17 mouse cellular contexts compared by ENCODE assay signal in the genomic region with DNA sequence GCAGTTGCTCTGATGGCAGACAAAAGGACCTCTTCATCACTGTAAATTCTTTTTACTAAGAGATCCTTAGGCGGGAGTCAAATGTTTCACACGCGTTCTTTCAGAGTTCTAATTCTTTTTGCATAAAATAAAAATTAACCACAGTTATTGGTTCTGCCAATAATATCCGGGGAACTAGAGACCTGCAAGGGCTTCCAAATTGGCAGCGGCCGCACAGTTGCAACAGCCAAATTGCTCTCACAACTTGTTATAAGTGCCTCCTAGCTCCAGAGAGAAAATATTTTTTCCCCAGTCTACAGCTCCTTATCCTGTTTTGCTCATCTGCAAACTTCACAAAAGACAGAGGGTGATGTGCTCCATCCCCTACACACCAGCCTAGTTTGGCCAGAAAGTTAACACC. TPM values are rescaled to one million over a fixed set of nuclear protein-coding genes. Genes with fewer than 3 reads are reported as not detected.
A peak's percentile ranks its signal among the peaks of the same experiment; 100 is the strongest.
DNase-seq lines count a peak whose midpoint lies in the region; ATAC-seq and TF ChIP-seq lines count a peak whose summit lies in the region.
"Had no signal": no experiment of that assay in that cellular context is flagged by ENCODE, and none has a peak within 500 bp of the region (broad histone marks: within the 10 kb centered on the region; RNA-seq: fewer than 3 reads in every experiment).

No protein-coding gene starts in this region.

- H3K4me2 ChIP-seq in forebrain, postnatal 0 days (ENCODE audit: low read depth) = no peak overlapping the region
- no peak overlapping the region for H3K4me2 ChIP-seq in forebrain, embryonic 13.5 days
- no peak overlapping the region for H3K4me2 ChIP-seq in kidney, embryonic 14.5 days (replicated peaks; ENCODE audit: low read depth, low read length)
- H3K4me2 ChIP-seq in midbrain, postnatal 0 days (ENCODE audit: low read depth, low read length, poor library complexity, severe bottlenecking) = no peak overlapping the region
- no peak overlapping the region for H3K4me2 ChIP-seq in midbrain, embryonic 13.5 days (replicated peaks)
- H3K4me2 ChIP-seq in neural tube, embryonic 15.5 days = no peak overlapping the region
- H3K4me2 ChIP-seq: embryonic facial prominence, embryonic 12.5 days; liver, embryonic 15.5 days; neural tube, embryonic 12.5 days; stomach, embryonic 15.5 days had no signal

- H3K9ac ChIP-seq in forebrain, postnatal 0 days = no peak overlapping the region
- no peak overlapping the region for H3K9ac ChIP-seq in forebrain, embryonic 13.5 days
- no peak overlapping the region for H3K9ac ChIP-seq in kidney, embryonic 14.5 days (ENCODE audit: low read depth, low read length)
- no peak overlapping the region for H3K9ac ChIP-seq in midbrain, postnatal 0 days (replicated peaks; ENCODE audit: low read length, poor library complexity, severe bottlenecking)
- H3K9ac ChIP-seq in midbrain, embryonic 13.5 days (replicated peaks) = no peak overlapping the region
- H3K9ac ChIP-seq in neural tube, embryonic 15.5 days (replicated peaks) = no peak overlapping the region
- H3K9ac ChIP-seq: embryonic facial prominence, embryonic 12.5 days; liver, embryonic 15.5 days; neural tube, embryonic 12.5 days; stomach, embryonic 15.5 days had no signal

- no peak for ATAC-seq in forebrain, postnatal 0 days
- no peak for ATAC-seq in forebrain, embryonic 13.5 days
- ATAC-seq in kidney, embryonic 14.5 days (ENCODE audit: low FRiP score, low TSS enrichment) = no peak
- no peak for ATAC-seq in midbrain, postnatal 0 days (ENCODE audit: low FRiP score)
- no peak for ATAC-seq in midbrain, embryonic 13.5 days
- ATAC-seq in neural tube, embryonic 15.5 days (ENCODE audit: low FRiP score) = no peak

- H3K36me3 ChIP-seq in forebrain, postnatal 0 days (ENCODE audit: insufficient read depth) = no peaks in the 10 kb centered on the region
- H3K36me3 ChIP-seq in forebrain, embryonic 13.5 days (ENCODE audit: poor library complexity, severe bottlenecking) = no peaks in the 10 kb centered on the region
- no peaks in the 10 kb centered on the region for H3K36me3 ChIP-seq in kidney, adult 2 months (ENCODE audit: control insufficient read depth, insufficient read depth, low read length)
- no peaks in the 10 kb centered on the region for H3K36me3 ChIP-seq in kidney, embryonic 14.5 days (ENCODE audit: control insufficient read depth, insufficient read depth, low read length)
- no peaks in the 10 kb centered on the region for H3K36me3 ChIP-seq in midbrain, postnatal 0 days (ENCODE audit: insufficient read depth, low read length)
- H3K36me3 ChIP-seq in midbrain, embryonic 13.5 days = no peaks in the 10 kb centered on the region
- H3K36me3 ChIP-seq in neural tube, embryonic 15.5 days = no peaks in the 10 kb centered on the region
- H3K36me3 ChIP-seq: embryonic facial prominence, embryonic 12.5 days; liver, embryonic 15.5 days; neural tube, embryonic 12.5 days; stomach, embryonic 15.5 days had no signal

- no peak for TF ChIP-seq POLR2A in kidney, adult 2 months (IDR thresholded peaks at IDR 0.05; ENCODE audit: low read depth, low read length)

- no peak for TF ChIP-seq CTCF in forebrain, postnatal 0 days (IDR thresholded peaks at IDR 0.05; ENCODE audit: low read depth)
- TF ChIP-seq CTCF in kidney, adult 2 months (conservative IDR thresholded peaks at IDR 0.05; ENCODE audit: insufficient read depth, insufficient read length, low read depth, low read length) = no peak
- no peak for TF ChIP-seq CTCF in midbrain, postnatal 0 days (IDR thresholded peaks at IDR 0.05)

- H3K27me3 ChIP-seq in forebrain, postnatal 0 days (ENCODE audit: insufficient read depth, low read length) = no peaks in the 10 kb centered on the region
- no peaks in the 10 kb centered on the region for H3K27me3 ChIP-seq in forebrain, embryonic 13.5 days
- H3K27me3 ChIP-seq in kidney, adult 2 months (replicated peaks; ENCODE audit: control insufficient read depth, insufficient read depth, low read length) = no peaks in the 10 kb centered on the region
- no peaks in the 10 kb centered on the region for H3K27me3 ChIP-seq in kidney, embryonic 14.5 days (ENCODE audit: control insufficient read depth, insufficient read depth, low read length)
- no peaks in the 10 kb centered on the region for H3K27me3 ChIP-seq in midbrain, postnatal 0 days (ENCODE audit: insufficient read depth, low read length)
- H3K27me3 ChIP-seq in midbrain, embryonic 13.5 days = no peaks in the 10 kb centered on the region
- no peaks in the 10 kb centered on the region for H3K27me3 ChIP-seq in neural tube, embryonic 15.5 days (replicated peaks)
- H3K27me3 ChIP-seq: embryonic facial prominence, embryonic 12.5 days; liver, embryonic 15.5 days; neural tube, embryonic 12.5 days; stomach, embryonic 15.5 days had no signal

- no peaks in the 10 kb centered on the region for H3K4me1 ChIP-seq in forebrain, postnatal 0 days (ENCODE audit: insufficient read depth)
- peaks cover 10% of the 10 kb centered on the region for H3K4me1 ChIP-seq in forebrain, embryonic 13.5 days
- no peaks in the 10 kb centered on the region for H3K4me1 ChIP-seq in kidney, adult 2 months (ENCODE audit: control insufficient read depth, insufficient read depth, low read length)
- H3K4me1 ChIP-seq in kidney, embryonic 14.5 days (ENCODE audit: control insufficient read depth, insufficient read depth, low read length) = no peaks in the 10 kb centered on the region
- no peaks in the 10 kb centered on the region for H3K4me1 ChIP-seq in midbrain, postnatal 0 days (ENCODE audit: insufficient read depth, low read length)
- no peaks in the 10 kb centered on the region for H3K4me1 ChIP-seq in midbrain, embryonic 13.5 days (replicated peaks)
- H3K4me1 ChIP-seq in neural tube, embryonic 15.5 days = 0 out of 2 replicates have a peak, but pooled peaks cover 10% of the 10 kb centered on the region
- H3K4me1 ChIP-seq: embryonic facial prominence, embryonic 12.5 days; liver, embryonic 15.5 days; neural tube, embryonic 12.5 days; stomach, embryonic 15.5 days had no signal

- 55% methylated on average over 6 of the region's 6 CpGs for WGBS in forebrain, postnatal 0 days
- WGBS in forebrain, embryonic 13.5 days = 75% methylated on average over 6 of the region's 6 CpGs
- WGBS in kidney, adult 2 months = 48% methylated on average over 6 of the region's 6 CpGs
- 92% methylated on average over 6 of the region's 6 CpGs for WGBS in kidney, embryonic 14.5 days
- 82% methylated on average over 6 of the region's 6 CpGs for WGBS in midbrain, postnatal 0 days
- 92% methylated on average over 6 of the region's 6 CpGs for WGBS in midbrain, embryonic 13.5 days
- WGBS in neural tube, embryonic 15.5 days = 68% methylated on average over 6 of the region's 6 CpGs

- H3K27ac ChIP-seq in forebrain, postnatal 0 days (ENCODE audit: low read depth, low read length) = no peak overlapping the region
- no peak overlapping the region for H3K27ac ChIP-seq in forebrain, embryonic 13.5 days
- no peak overlapping the region for H3K27ac ChIP-seq in kidney, adult 2 months (ENCODE audit: insufficient read depth, low read depth, low read length)
- no peak overlapping the region for H3K27ac ChIP-seq in kidney, embryonic 14.5 days (ENCODE audit: low read depth, low read length)
- H3K27ac ChIP-seq in midbrain, postnatal 0 days (ENCODE audit: low read depth, low read length) = no peak overlapping the region
- no peak overlapping the region for H3K27ac ChIP-seq in midbrain, embryonic 13.5 days
- no peak overlapping the region for H3K27ac ChIP-seq in neural tube, embryonic 15.5 days (replicated peaks)
- H3K27ac ChIP-seq: embryonic facial prominence, embryonic 12.5 days; layer of hippocampus, adult 2 months; liver, embryonic 15.5 days; neural tube, embryonic 12.5 days; stomach, embryonic 15.5 days had no signal

- peak; percentile 32 for DNase-seq in forebrain, postnatal 0 days
- DNase-seq in kidney, adult 2 months = peak; percentile 56
- peak; percentile 15 for DNase-seq in midbrain, postnatal 0 days (ENCODE audit: low spot score)
- DNase-seq: cerebellum, adult 11 months; heart, adult 11 months; lung, postnatal 36 days; thymus, adult 2 months had no signal

- H3K4me3 ChIP-seq in forebrain, postnatal 0 days (ENCODE audit: low read depth, low read length) = no peak overlapping the region
- H3K4me3 ChIP-seq in forebrain, embryonic 13.5 days = no peak overlapping the region
- H3K4me3 ChIP-seq in kidney, adult 2 months (ENCODE audit: insufficient read depth, low read depth, low read length) = no peak overlapping the region
- no peak overlapping the region for H3K4me3 ChIP-seq in kidney, embryonic 14.5 days (ENCODE audit: low read length)
- H3K4me3 ChIP-seq in midbrain, postnatal 0 days (ENCODE audit: low read depth, low read length) = no peak overlapping the region
- no peak overlapping the region for H3K4me3 ChIP-seq in midbrain, embryonic 13.5 days (replicated peaks)
- H3K4me3 ChIP-seq in neural tube, embryonic 15.5 days (replicated peaks) = no peak overlapping the region
- H3K4me3 ChIP-seq: embryonic facial prominence, embryonic 12.5 days; layer of hippocampus, adult 2 months; liver, embryonic 15.5 days; neural tube, embryonic 12.5 days; stomach, embryonic 15.5 days had no signal

- H3K9me3 ChIP-seq in forebrain, postnatal 0 days (ENCODE audit: low read length) = no peaks in the 10 kb centered on the region
- H3K9me3 ChIP-seq in forebrain, embryonic 13.5 days (replicated peaks) = no peaks in the 10 kb centered on the region
- no peaks in the 10 kb centered on the region for H3K9me3 ChIP-seq in kidney, embryonic 14.5 days (ENCODE audit: control insufficient read depth, low read length)
- H3K9me3 ChIP-seq in midbrain, postnatal 0 days (ENCODE audit: low read length) = no peaks in the 10 kb centered on the region
- no peaks in the 10 kb centered on the region for H3K9me3 ChIP-seq in midbrain, embryonic 13.5 days
- H3K9me3 ChIP-seq in neural tube, embryonic 15.5 days (replicated peaks) = no peaks in the 10 kb centered on the region
- H3K9me3 ChIP-seq: embryonic facial prominence, embryonic 12.5 days; liver, embryonic 15.5 days; neural tube, embryonic 12.5 days; stomach, embryonic 15.5 days had no signal

RNA-seq across cellular contexts. Expression of a gene that starts 36.3 kb away (rescaled TPM):
- 12.1 and 14.1 TPM in 2 replicates for total RNA-seq in forebrain, postnatal 0 days (2014; rRNA removed)
- polyA plus RNA-seq in forebrain, postnatal 0 days (2015; fragmentation: Nextera tagmentation; extraction: Ambion mirVana) = 6.1 and 9.8 TPM in 2 replicates
- 9.1 TPM in 2 replicates for polyA plus RNA-seq in forebrain, embryonic 13.5 days (2015; fragmentation: Nextera tagmentation; extraction: Ambion mirVana)
- 1.8 TPM in 2 replicates for polyA plus RNA-seq in kidney, adult 2 months (2012; rRNA removed)
- 18.6 and 26.6 TPM in 2 replicates for polyA plus RNA-seq in kidney, embryonic 14.5 days (2014; fragmentation: Nextera tagmentation; extraction: Ambion mirVana)
- total RNA-seq in midbrain, postnatal 0 days (2014; rRNA removed) = 20.1 and 23.2 TPM in 2 replicates
- polyA plus RNA-seq in midbrain, postnatal 0 days (2015; fragmentation: Nextera tagmentation; extraction: Ambion mirVana) = 18.0 and 18.1 TPM in 2 replicates
- 8.7 and 10.2 TPM in 2 replicates for polyA plus RNA-seq in midbrain, embryonic 13.5 days (2015; fragmentation: Nextera tagmentation; extraction: Ambion mirVana)
- polyA plus RNA-seq in neural tube, embryonic 15.5 days (2015; fragmentation: Nextera tagmentation; extraction: Ambion mirVana) = 20.3 and 22.7 TPM in 2 replicates
- total RNA-seq: monocyte, adult 5-6 weeks had no signal
